Mouse (Mus musculus) kidney, postnatal 4 days (tissue): Measurements from ENCODE around the gene Nr1h2.

ENCODE experiments used
- DNase-seq, 2 experiments: peaks; one replicate each; pipeline ENCODE4 v3.0.0; 2021; ENCODE audit warnings: mixed read lengths in 2 of 2

Nr1h2 gene

DNA sequence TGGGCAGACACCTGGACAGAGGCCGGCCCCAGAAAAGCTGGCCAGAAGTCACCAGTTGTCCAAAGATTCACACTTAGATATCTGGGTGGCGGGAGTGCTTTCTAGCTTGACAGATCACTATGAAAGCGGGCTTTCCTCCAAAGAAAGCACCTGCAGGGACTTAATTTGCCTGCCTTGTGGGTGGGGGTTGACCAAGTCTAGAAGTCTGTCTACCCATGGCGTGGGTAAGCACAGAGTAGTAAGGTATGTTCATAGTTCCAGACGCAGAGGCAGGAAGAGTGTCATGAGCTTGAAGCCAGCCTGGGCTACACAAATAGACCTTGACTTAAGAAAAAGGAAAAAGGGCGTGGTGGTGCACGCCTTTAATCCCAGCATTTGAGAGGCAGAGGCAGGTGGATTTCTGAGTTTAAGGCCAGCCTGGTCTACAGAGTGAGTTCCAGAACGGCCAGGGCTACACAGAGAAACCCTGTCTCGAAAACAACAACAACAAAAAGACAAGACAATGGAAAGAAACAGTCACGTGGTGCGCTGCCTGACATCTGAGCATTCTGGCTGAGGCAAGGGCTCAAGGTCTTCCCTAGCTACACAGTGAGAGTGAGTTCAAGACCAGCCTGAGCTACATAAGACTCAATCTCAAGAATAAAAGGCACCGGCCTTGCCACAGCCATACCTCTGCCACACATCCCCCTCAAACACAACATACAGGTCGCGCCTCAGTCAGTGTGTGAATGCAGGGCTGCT is 27.2 kb downstream of the Nr1h2 start:
- DNase-seq, result no peak

DNA sequence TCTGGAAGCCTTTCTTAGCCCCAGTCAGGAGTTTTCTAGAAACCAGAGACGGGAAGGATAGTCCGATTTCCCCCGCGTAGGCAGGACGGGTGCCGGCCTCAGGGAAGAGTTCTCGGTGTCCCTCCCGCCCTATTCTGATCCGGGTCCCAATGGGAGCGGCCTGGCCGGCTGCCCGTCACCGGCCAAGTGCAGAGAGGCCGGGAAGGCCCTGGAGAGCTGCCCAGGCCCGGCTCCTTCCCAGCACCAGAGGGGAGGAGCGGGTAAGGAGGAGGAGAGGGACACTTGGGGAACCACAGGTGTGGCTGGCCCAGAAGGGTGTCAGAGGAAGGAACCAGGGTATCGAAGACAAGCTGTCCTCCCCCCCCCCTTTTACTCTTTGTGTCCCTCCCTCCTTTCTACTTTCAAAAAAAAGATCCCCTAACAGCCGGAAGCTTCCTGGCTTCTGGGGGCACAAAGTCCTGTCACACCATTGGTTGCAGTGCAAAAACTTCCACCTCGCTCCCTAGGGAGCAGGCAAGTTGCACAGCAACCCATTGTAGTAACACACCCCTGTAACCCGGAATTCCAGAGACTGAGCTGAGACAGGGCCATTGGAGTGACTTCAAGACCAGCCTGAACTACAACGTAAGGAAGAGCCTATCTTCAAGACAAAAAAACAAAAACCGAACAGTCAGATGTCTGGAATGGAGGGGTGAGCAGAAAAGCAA is 28.5 kb downstream of the Nr1h2 start:
- DNase-seq, result peak; percentile 80 to 88

GRCm38 (mm10) chr7:44524502-44524901 is 29.2 kb downstream of the Nr1h2 start, which contains the start of gene Mybpc2:
Mybpc2 (minus strand) TSS chr7:44524656.
- DNase-seq, result peak; percentile 31 to 56

DNA sequence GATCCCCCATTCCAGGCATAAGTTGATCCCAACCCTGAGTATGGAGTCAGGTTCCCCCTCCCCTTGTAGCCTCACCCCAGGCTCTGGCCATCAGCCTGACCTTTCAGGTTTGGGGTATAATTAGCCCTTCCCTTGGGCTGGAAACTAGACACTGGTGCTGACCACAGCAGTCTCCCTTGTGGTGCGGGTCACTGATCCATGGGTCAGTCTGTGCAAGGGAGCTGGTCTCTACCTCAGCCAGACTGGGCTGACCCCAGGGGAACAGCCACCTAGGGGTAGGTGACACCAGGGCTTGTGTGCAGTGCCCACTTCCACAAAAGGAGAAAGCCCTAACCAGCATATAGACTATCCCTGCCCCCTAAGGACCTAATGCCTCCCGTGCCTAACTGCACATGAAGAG is 30.7 kb downstream of the Nr1h2 start:
- DNase-seq, result no peak

GRCm38 (mm10) chr7:44521710-44522109 is 32.0 kb downstream of the Nr1h2 start:
- peak; percentile 80 to 87 for DNase-seq

GRCm38 (mm10) chr7:44520990-44521389 is 32.8 kb downstream of the Nr1h2 start:
- no peak for DNase-seq

DNA sequence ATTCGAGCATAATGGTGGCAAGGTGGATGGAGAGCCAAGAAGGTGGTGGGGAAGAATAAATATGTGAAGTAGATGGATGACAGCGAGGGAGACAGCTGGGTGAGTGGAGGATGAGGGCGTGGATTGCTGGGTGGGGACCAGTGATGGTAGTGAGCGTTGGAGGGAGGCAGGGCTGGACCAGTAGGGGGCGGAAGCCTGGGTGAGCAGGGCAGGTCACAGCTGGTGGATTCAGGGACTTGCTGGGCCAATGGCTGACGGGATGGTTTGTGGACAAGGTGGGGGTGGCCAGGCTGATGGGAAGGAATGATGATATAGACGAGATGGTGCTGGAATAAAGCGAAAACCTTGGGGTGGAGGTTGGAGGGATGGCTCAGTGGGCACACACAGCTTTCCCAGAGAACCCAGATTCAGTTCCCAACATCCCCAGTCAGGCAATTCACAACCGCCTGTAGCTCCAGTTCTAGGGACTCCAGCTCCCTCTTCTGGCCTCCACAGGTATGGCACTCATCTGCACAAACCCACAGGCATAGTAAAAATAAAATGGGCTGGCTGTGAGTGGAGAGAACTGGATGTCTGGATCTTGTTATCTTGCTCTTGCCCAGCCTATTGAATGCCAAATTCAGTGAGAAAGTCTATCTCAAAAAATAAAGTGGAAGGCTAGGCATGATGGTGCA is 34.4 kb downstream of the Nr1h2 start:
- DNase-seq, result no peak

- no peak for DNase-seq
Observed at GRCm38 (mm10) chr7:44507491-44507890, 46.3 kb downstream of the Nr1h2 start.

GRCm38 (mm10) chr7:44501563-44502115 is 52.1 kb downstream of the Nr1h2 start:
- DNase-seq, result peak; percentile 83 to 86

GRCm38 (mm10) chr7:44500046-44500445 is 53.7 kb downstream of the Nr1h2 start:
- no peak for DNase-seq
